Mouse (Mus musculus): ENCODE results near the gene Acsm3.

- no peak for TF ChIP-seq CTCF (IDR thresholded peaks at IDR 0.05; ENCODE audit: borderline replicate concordance, extremely low read depth, insufficient read depth, insufficient read length)
- no peak for TF ChIP-seq POLR2A (IDR thresholded peaks at IDR 0.05; ENCODE audit: borderline replicate concordance, extremely low read depth, insufficient read depth, insufficient read length, poor library complexity, severe bottlenecking)
These were observed 1.5 kb downstream of the Acsm3 start for GRCm38 (mm10) chr7:119762166-119762697.
